Mouse (Mus musculus) neural tube, embryonic 14.5 days (tissue): ENCODE measurements at regions not wholly inside any gene's neighbourhood (a gene's known extent, or its start where the extent isn't known, plus 50 kb on each side); places are given as distances from the start of the nearest gene placed in this dataset.
"Not testable (repeated sequence)": the region's sequence is repeated elsewhere in the genome, so short reads cannot be mapped to it uniquely, and the experiment has no call there.

ENCODE experiments used
- ATAC-seq: fragments of 200-750 bp; cut with Nextera tagmentation; 2 replicates; pipeline ENCODE4 v1.8.0; 2017; ENCODE audit warnings: low read depth, mild to moderate bottlenecking, moderate TSS enrichment, moderate library complexity
- H3K27ac ChIP-seq: fragments of 300-500 bp; sonication (generic); 2 replicates; pipeline ENCODE4 v1.5.1; 2014; ENCODE audit warnings: low read depth, mild to moderate bottlenecking, control low read depth, low read length, moderate library complexity, mixed read lengths
- H3K27me3 ChIP-seq: fragments of 300-500 bp; sonication (generic); 2 replicates; pipeline ENCODE4 v1.6.1; 2014; ENCODE audit warnings: low read length; ENCODE audit not compliant: control insufficient read depth, insufficient read depth
- H3K36me3 ChIP-seq: fragments of 300-500 bp; sonication (generic); 2 replicates; pipeline ENCODE4 v1.6.1; 2014; ENCODE audit warnings: low read length, mixed read lengths; ENCODE audit not compliant: control insufficient read depth, insufficient read depth
- H3K4me1 ChIP-seq: fragments of 300-500 bp; sonication (generic); 2 replicates; pipeline ENCODE4 v1.6.1; 2014; ENCODE audit warnings: low read length; ENCODE audit not compliant: control insufficient read depth, insufficient read depth
- H3K4me2 ChIP-seq: fragments of 300-500 bp; sonication (generic); 2 replicates; pipeline ENCODE4 v1.6.1; 2014; ENCODE audit warnings: mild to moderate bottlenecking, low read depth, low read length, control low read depth
- H3K4me3 ChIP-seq: fragments of 300-500 bp; sonication (generic); 2 replicates; pipeline ENCODE4 v1.5.1; 2014; ENCODE audit warnings: low read depth, low read length, control low read depth, mixed read lengths
- H3K9ac ChIP-seq: fragments of 300-500 bp; sonication (generic); replicated peaks from 2 replicates; pipeline ENCODE4 v1.6.1; 2014; ENCODE audit warnings: low read depth, mild to moderate bottlenecking, control low read depth, low read length, mixed read lengths
- H3K9me3 ChIP-seq: fragments of 300-500 bp; sonication (generic); 2 replicates; pipeline ENCODE4 v1.6.1; 2016; ENCODE audit warnings: low read length; ENCODE audit not compliant: control insufficient read depth
- WGBS: fragments of 180-500 bp; shearing (Covaris S2); extraction: QIAGEN DNeasy Blood & Tissue Kit; methylation state at CpG from one replicate; pipeline ENCODE4 v1.1.7; 2014; 5-methylcytosine and 5-hydroxymethylcytosine counted together

DNA sequence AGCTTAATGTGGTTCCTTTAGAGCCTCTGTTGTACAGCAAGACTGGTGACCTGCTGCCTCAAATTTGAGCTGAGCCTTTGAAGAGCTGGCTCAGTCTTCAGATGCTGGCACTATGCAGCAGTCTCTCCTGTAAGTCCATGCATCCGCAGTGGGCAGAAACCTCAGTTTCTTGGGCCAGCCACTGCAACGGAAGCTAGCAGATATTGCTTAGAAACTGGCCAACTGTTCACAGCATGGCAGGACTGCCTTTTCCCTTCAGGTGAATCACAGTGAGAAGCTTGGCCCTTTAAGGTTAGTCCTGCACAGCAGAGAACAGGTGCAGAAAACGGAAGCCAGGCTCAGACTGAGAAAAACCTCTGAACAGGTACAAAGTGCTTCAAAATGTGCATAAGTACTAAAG is 1976.8 kb upstream of the G6pd2 start:
- no peaks in the 10 kb centered on the region for H3K9me3 ChIP-seq
- H3K4me3 ChIP-seq, result no peak overlapping the region
- H3K27me3 ChIP-seq, result no peaks in the 10 kb centered on the region
- no peak overlapping the region for H3K27ac ChIP-seq
- 92% methylated on average over 3 of the region's 3 CpGs for WGBS
- no peak overlapping the region for H3K9ac ChIP-seq
- H3K4me1 ChIP-seq, result no peaks in the 10 kb centered on the region
- H3K4me2 ChIP-seq, result no peak overlapping the region
- ATAC-seq, result no peak
- H3K36me3 ChIP-seq, result no peaks in the 10 kb centered on the region

DNA sequence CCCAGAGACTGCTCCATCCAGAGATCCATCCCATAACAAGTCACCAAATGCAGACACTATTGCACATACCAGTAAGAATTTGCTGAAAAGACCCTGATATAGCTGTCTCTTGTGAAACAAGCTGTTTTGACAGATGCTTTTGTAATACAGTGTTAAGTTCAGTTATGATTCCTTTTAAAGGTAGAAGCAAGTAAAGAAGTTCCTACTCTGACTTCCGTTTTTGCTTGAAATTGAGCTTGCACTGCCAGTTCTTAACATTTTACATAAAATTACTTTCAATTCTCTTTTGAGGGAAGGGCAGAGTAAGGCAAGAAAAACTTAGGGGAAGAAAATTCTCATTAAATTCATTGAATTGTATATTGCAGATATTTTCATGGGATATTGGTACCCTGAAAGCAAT is 1962.9 kb upstream of the G6pd2 start:
- Histone ChIP-seq H3K9ac (no peak overlapping the region), H3K4me2 (no peak overlapping the region), H3K4me1 (no peaks in the 10 kb centered on the region), H3K4me3 (no peak overlapping the region), H3K36me3 (no peaks in the 10 kb centered on the region), H3K27ac (no peak overlapping the region), H3K27me3 (no peaks in the 10 kb centered on the region), H3K9me3 (no peaks in the 10 kb centered on the region)
- ATAC-seq, result no peak
- WGBS, result 58% methylated on average over 1 of the region's 1 CpGs

DNA sequence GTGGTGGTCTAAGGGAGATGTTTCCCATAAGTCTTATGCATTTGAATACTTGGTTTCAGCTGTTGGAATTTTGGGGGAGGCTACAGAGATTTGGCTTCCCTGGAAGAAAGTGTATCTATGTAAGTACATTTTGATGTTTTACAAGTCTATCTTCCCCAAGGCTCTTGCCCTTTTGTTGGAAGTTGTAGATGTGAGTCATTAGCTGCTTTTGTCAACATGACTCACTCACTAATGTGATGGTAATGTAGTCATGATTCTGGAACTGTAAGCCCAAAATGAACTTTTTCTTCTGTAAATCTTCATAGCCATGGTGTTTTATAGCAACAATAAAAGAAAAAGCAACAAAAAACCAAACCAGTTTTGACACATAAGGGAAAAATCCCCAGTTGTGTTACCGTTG is 1961.0 kb upstream of the G6pd2 start:
- H3K9me3 ChIP-seq, result no peaks in the 10 kb centered on the region
- no peak overlapping the region for H3K4me2 ChIP-seq
- no peaks in the 10 kb centered on the region for H3K4me1 ChIP-seq
- no peaks in the 10 kb centered on the region for H3K27me3 ChIP-seq
- H3K9ac ChIP-seq, result no peak overlapping the region
- WGBS, result 93% methylated on average over 1 of the region's 1 CpGs
- no peaks in the 10 kb centered on the region for H3K36me3 ChIP-seq
- ATAC-seq, result no peak
- H3K4me3 ChIP-seq, result no peak overlapping the region
- H3K27ac ChIP-seq, result no peak overlapping the region

DNA sequence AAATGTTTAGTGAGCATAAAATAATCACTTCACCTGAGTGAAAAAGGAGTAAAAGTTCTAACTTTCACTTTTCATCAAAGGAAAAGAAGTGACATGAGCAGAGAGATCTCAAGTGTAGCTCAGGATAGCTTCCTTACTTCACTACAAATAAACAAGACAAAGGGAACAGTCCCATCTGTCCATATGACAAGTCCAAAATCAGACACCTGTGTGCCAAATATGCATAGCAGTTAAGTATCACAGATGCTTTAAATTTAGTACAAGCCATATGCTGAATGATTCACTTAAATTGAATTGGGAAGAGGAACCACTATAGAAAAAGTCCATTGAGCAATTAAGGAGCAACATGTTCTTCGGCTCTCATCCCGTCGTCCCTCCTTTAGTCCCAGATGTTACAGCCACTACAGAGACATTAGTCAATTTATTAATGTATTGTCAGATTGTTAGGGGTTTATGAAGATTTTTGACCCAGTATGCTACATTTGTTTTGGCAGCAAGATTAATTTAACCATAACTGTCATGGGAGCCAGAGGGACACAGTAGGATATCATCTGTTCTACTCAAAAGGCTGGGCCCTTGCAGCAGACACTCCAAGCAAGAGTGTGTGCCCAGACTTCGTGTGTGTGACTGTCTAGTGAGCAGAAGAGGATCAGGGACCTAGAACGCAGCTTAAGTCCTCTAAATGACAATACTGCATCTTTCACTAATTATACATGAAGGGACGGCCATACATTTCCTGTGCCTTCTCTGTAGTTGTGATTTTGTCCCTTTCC is 1914.5 kb upstream of the G6pd2 start:
- H3K4me2 ChIP-seq, result no peak overlapping the region
- no peaks in the 10 kb centered on the region for H3K4me1 ChIP-seq
- H3K4me3 ChIP-seq, result no peak overlapping the region
- ATAC-seq, result 0 out of 2 replicates have a peak, but pooled peaks have one; percentile 14
- H3K9me3 ChIP-seq, result no peaks in the 10 kb centered on the region
- no peak overlapping the region for H3K9ac ChIP-seq
- no peaks in the 10 kb centered on the region for H3K36me3 ChIP-seq
- no peaks in the 10 kb centered on the region for H3K27me3 ChIP-seq
- WGBS, result 77% methylated on average over 6 of the region's 6 CpGs
- H3K27ac ChIP-seq, result no peak overlapping the region

DNA sequence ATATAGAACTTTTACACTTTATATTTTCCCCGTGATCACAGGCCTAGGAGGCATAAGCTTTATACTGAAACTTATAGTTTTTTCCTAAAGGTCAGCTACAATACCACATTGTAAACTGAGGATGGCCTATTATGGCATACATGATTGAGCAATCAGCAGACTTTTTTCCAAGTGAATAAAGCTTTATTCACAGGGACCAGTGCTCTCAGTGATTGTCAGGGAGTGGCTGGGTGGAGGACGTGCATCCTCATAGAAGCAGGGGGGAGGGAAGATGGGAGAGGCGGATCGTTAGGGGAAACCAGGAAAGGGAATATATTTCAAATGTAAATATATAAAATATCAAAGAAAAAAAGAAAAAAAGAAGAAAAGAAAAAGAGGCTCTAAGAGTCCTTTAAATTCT is 1886.7 kb upstream of the G6pd2 start:
- Histone ChIP-seq H3K9me3 (no peaks in the 10 kb centered on the region), H3K4me2 (no peak overlapping the region), H3K9ac (no peak overlapping the region), H3K4me3 (no peak overlapping the region), H3K27me3 (no peaks in the 10 kb centered on the region), H3K36me3 (no peaks in the 10 kb centered on the region), H3K27ac (no peak overlapping the region), H3K4me1 (no peaks in the 10 kb centered on the region)
- WGBS, result 59% methylated on average over 4 of the region's 4 CpGs
- no peak for ATAC-seq

DNA sequence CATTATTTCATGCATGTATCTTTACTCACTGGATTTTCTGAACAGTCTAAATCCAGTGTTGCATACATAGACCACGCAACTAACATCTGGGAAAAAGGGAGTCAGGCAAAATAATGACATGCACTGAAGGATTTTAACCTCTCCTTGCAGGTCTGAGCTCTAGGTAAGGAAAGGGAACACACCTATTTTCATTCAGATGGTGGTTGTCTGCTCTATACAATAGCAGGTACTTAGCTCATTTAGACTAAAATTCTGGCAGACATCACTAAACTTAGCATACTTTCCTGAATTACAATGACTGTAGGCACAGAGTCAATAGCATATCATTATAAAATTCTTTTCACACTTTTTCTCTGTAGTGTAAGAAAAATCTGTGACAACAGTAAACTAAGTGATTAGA is 1867.8 kb upstream of the G6pd2 start:
- no peaks in the 10 kb centered on the region for H3K27me3 ChIP-seq
- H3K4me1 ChIP-seq, result no peaks in the 10 kb centered on the region
- no peak for ATAC-seq
- H3K9me3 ChIP-seq, result no peaks in the 10 kb centered on the region
- H3K36me3 ChIP-seq, result no peaks in the 10 kb centered on the region
- no peak overlapping the region for H3K4me2 ChIP-seq
- WGBS, result 88% methylated on average over 1 of the region's 1 CpGs
- no peak overlapping the region for H3K27ac ChIP-seq
- H3K4me3 ChIP-seq, result no peak overlapping the region
- H3K9ac ChIP-seq, result no peak overlapping the region

DNA sequence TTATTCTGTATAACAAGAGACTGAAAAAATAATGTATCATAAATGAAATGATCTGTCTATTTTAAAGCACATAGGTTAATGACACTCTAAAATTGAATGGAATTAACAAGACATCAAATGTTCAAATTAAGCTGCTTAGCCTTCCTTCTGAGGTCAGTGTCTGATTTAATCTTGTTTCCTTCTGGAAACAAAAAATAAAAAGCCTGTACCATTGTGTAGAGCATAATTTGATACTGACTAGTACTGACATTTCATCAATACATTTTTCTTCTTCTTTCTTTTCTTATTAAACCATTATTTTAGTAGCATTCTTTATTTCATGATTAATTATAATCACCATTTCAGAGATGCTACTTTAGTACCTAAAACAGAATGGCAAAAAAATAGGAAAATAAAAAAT is 1862.9 kb upstream of the G6pd2 start:
- no peaks in the 10 kb centered on the region for H3K9me3 ChIP-seq
- H3K4me1 ChIP-seq, result no peaks in the 10 kb centered on the region
- no peak overlapping the region for H3K4me3 ChIP-seq
- no peak for ATAC-seq
- H3K27me3 ChIP-seq, result no peaks in the 10 kb centered on the region
- H3K27ac ChIP-seq, result no peak overlapping the region
- H3K36me3 ChIP-seq, result no peaks in the 10 kb centered on the region
- no peak overlapping the region for H3K9ac ChIP-seq
- H3K4me2 ChIP-seq, result no peak overlapping the region

DNA sequence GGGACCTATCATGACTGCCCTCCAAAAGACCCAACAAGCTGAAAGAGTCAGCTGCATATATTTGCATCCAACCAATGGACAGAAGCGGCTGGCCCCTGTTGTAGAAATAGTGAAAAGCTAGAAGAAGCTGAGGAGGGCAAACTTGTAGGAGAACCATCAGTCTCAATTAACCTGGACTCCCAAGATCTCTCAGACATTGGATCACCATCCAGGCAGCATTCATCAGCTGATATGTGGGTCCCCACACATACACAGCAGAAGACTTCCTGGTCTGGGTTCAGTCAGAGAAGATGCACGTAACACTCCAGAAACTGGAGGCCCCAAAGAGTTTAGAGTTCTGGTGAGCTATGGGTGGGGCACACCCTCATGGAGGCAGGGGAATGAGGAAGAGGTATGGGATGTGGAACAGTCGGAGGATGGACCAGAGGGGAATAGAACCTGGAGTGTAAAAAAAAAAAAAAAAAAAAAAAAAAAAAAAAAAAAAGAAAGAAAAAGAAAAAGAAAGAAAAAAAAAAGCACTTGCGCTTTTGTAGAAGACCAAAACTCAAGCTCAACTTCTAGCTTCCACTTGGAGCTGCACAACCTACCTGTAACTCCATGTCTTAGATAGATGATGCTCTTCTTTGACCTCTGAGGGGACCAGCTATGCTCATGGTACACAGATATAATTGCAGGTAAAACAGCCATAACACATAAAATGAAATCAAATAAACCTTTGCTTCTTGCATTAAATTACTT is 1860.6 kb upstream of the G6pd2 start:
- no peaks in the 10 kb centered on the region for H3K4me1 ChIP-seq
- H3K9me3 ChIP-seq, result no peaks in the 10 kb centered on the region
- H3K9ac ChIP-seq, result no peak overlapping the region
- no peak overlapping the region for H3K27ac ChIP-seq
- H3K36me3 ChIP-seq, result no peaks in the 10 kb centered on the region
- no peak overlapping the region for H3K4me2 ChIP-seq
- H3K4me3 ChIP-seq, result no peak overlapping the region
- WGBS, result 94% methylated on average over 4 of the region's 4 CpGs
- ATAC-seq, result no peak
- H3K27me3 ChIP-seq, result no peaks in the 10 kb centered on the region

DNA sequence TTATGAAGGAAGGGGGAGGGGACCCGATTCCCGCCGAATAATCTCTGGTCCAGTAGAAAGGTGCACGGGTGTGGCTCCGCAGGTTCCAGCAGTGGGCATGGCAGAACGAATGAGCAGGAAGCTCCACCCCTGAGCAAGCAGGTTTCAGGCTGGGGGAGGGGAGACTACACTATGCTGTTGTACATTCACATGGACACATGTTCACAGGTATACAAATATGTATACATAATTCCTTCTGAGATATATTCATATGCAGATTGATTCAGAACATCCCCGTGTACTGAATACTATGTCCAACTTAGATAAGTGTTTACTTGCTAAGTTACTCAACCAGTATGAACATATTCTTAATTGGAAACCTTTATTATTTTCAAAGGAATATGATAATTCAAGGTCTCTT is 1852.4 kb upstream of the G6pd2 start:
- H3K4me2 ChIP-seq, H3K9me3 ChIP-seq, H3K4me1 ChIP-seq, ATAC-seq, H3K9ac ChIP-seq, H3K27me3 ChIP-seq, H3K27ac ChIP-seq, H3K4me3 ChIP-seq, H3K36me3 ChIP-seq: not testable (repeated sequence)
- 91% methylated on average over 3 of the region's 7 CpGs for WGBS
